Mouse (Mus musculus) mouse embryonic stem cell (cell line): ENCODE measurements around the gene Ccdc63.

Experiments used
- in situ Hi-C, 2 experiments: fragments of 300-500 bp; cut with MboI; formaldehyde crosslinking; loops; 1 replicate in 1 of 2; 3 replicates in 1 of 2; pipeline ENCODE4 v1.14.3; 2019 to 2020; ENCODE audit warnings: low sequenced_read_pairs in 2 of 2, low pct_unique_long_range_greater_than_20kb in 1 of 2, mixed read lengths in 1 of 2; ENCODE audit not compliant: unreplicated experiment in 1 of 2

Gene Ccdc63

DNA sequence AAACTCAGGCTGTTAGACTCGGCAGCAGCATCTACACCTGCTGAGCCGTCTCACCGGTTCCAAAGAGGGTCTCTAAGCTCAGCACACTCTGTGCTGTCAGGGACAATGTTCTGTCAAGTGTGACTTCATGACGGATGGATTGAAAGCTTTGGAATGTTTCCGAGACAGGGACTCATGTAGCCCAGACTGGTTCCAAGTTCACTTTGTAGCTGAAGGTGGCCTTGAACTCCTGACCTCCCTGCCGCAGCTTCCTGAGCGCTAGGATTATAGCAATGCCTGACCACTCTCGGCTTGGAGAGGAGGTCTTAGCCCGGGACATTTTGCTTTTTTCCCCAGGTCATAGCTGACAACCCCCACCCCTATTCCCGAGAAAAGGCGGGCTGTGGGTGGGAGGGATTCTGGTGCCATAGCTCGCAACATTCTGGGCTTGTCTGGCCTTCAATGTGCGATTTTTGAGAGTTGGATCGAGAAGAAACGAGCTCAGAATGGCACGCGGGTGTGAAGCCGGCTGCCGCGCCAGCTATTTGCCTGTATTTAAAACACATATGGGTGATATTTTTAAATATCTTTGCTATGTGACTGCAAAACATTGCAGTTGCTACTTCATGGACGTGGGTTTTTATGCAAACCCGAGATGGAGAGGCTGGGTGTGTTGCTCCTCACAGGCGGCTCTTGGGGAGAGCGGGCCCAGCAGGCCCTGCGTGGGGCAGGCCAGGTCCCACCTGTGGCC is 77.3 kb downstream of the Ccdc63 start:
- in situ Hi-C loops = no loop called here

GRCm38 (mm10) chr5:122062479-122062878 is 78.1 kb downstream of the Ccdc63 start:
- in situ Hi-C loops = no loop called here

GRCm38 (mm10) chr5:122060767-122061333 is 79.8 kb downstream of the Ccdc63 start:
- in situ Hi-C loops = no loop called here

DNA sequence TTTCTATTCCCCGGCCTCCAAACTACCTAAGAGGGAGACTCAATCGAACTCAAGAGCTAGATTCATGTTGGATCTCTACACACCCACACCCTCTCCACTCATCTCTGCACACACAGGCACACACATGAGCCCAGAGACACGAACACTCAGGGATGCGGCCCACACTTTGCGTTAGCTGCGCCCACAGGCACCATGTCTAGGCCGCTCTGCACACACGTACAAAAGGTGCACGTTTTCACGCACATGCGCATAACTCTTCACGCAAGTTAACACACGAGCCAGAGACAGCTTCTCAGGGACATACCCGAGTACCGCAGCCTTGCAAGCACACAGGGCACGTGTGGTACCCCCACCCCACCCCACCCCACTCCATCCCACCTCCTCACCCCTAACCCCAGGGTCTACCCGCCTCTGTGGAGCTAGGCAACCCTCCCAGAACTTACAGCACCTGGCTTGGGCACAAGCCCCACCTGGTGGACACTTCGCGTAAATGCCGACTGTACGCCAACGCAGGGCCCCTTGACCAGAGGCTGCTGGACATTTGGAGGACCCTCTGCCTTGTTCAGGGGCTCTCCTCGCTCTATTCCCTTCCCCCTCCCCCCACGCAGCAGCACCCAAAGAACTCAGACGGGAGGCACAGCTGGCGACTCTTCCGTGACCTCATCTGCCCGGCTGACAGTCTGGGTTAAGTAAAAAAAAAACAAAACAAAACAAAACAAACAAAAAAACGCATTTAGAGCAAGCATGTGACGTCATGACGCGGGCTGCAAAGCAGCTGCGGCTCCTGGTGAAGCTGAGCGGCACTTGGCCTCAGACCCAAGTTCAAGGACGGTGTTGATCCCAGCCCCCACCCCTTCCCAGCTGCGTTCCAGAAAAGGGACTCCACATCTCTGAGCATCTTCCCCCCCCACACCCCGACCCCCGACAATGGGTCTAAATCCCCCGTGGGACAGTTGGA is 81.3 kb downstream of the Ccdc63 start:
- in situ Hi-C loops = loop anchor here (10.0 kb wide), 2 partner anchors 115 to 185 kb away; no protein-coding TSS in a partner anchor
